Mouse (Mus musculus) layer of hippocampus, adult 8-10 months (tissue): ENCODE measurements around the gene Pdzd2. TPM values are rescaled to one million over a fixed set of nuclear protein-coding genes. Genes with fewer than 3 reads are reported as not detected.
A peak's percentile ranks its signal among the peaks of the same experiment; 100 is the strongest.

ENCODE experiments used
- DNase-seq, 2 experiments: peaks; one replicate each; pipeline ENCODE4 v3.0.0; 2022; ENCODE audit warnings: low spot score in 2 of 2
- total RNA-seq, 4 experiments: library from RNA; stranded (reverse); gene quantifications; 2 replicates each; pipeline ENCODE4 v1.2.4; 2022

Gene Pdzd2
- total RNA-seq, 4 experiments from 2014 or later: 45.8 to 56.3 (median 53.1) TPM

- DNase-seq: no peak
These were observed 303.8 kb downstream of the Pdzd2 start for GRCm38 (mm10) chr15:12435910-12436309.

- DNase-seq: no peak
These were observed 305.7 kb downstream of the Pdzd2 start for GRCm38 (mm10) chr15:12433893-12434599.

DNA sequence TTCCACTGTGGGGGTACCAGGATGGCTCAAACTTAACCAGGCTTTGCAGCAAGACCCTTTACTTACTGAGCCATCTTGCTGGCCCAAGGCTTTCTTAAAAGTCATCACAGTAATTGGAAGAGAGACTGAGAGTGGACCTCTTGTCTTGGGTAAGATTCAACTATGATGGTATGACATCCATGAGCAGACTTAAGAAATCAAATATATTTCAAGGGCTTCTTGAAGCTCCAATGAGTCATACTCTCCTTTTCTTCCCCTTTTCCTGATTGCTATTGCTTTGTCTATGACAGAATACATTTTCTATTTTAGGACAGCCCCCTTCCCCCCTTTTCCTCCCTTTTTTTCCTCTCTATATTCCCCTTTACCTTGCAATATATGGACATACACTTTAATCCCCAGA is 306.8 kb downstream of the Pdzd2 start:
- no peak for DNase-seq

- DNase-seq: no peak
These were observed 307.4 kb downstream of the Pdzd2 start for GRCm38 (mm10) chr15:12432320-12432719.

DNA sequence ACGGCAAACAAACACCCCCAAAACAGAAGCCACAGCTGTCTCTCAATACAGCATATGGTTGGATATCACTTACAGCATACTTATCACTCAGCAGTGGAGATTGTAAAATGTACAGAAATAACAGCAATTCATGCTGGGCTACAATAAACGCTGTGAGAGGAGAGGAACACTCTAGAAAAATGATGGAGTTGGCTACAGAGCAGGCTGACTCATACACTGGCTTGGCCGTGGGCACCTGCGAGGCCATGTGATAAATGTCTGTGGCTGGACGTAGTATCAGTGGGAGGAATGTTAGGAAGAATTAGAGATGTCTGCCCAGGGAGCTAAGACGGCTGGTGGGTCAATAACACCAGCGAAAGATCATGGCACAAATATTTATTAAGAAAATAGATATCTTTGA is 308.0 kb downstream of the Pdzd2 start:
- no peak for DNase-seq

- DNase-seq: no peak
These were observed 308.5 kb downstream of the Pdzd2 start for GRCm38 (mm10) chr15:12431188-12431587.

- no peak for DNase-seq
These were observed 309.1 kb downstream of the Pdzd2 start for GRCm38 (mm10) chr15:12430670-12431069.

DNA sequence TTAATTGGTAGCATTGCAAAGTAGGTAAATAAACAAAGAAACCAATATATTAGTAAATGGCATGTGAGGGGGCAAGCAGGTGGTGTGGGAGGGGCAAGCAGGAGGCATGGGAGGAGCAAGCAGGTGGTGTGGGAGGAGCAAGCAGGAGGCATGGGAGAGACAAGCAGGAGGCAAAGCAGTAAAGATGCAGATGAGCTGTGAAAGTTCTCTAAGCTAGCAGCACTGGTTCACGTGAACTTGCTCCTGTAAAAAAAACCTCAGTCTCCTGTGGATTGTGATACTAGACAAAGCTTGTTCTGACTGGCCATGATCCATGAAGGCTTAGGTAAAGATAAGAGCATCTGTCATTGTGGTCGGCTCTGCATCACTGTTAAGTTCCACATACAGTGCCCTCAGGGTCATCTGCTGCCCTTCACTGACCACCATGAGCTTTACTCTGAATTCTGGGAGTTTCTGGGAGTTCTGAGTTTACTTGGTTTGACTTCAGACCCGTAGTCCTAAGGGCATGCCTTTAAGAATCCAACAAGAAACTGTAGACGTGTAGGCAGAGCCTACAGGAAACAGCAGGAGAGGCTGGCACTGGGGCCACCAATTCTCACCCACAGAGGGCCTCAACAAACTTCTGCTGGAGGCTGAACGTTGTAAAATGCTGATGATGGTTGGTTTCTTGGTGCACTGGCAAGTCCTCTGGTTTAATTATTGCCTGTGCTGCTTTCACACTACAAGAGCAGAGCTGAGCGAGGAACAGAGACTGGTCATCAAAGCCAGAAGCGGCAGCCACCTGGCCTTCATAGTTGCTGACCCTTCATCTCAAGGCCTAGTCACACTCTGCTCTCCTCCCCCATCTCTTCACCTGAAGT is 309.9 kb downstream of the Pdzd2 start:
- no peak for DNase-seq

DNA sequence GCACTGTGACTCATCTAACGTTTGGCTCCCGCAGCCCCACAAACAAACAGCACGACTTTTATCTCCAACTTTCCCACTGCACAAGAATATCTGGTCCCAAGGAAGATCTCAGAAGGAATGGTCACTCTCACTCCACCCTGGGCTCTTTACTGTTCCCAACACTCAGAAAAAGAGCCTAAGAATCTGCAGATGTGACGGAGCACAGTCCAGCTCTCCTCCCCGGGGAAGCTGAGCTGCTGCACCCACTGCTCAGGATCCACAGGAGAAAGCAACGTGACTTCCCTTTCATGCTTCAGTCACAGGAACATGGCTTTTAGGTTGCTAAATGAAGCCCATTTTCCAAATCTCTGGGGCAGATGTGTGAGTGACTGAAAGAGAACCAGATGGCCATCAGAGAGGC is 311.9 kb downstream of the Pdzd2 start:
- no peak for DNase-seq

DNA sequence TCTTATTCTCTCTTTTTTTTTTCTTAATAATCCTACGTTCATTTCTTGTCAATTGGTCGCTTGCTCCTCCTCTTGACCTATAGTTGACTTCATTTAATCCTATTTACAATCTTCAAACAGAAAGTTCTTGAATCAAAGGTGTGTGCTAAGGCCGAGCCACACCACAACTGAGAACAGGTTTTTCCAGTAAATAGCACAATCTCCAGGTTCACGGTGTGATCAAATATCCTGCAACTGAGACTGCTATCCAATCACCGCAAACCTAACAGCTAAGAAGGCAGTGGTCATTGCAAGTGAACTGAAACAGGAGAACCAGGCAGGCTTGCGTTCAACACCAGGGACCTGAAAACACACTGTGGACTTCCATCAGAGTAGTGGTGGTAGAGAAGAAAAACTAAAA is 313.4 kb downstream of the Pdzd2 start:
- DNase-seq: no peak

DNA sequence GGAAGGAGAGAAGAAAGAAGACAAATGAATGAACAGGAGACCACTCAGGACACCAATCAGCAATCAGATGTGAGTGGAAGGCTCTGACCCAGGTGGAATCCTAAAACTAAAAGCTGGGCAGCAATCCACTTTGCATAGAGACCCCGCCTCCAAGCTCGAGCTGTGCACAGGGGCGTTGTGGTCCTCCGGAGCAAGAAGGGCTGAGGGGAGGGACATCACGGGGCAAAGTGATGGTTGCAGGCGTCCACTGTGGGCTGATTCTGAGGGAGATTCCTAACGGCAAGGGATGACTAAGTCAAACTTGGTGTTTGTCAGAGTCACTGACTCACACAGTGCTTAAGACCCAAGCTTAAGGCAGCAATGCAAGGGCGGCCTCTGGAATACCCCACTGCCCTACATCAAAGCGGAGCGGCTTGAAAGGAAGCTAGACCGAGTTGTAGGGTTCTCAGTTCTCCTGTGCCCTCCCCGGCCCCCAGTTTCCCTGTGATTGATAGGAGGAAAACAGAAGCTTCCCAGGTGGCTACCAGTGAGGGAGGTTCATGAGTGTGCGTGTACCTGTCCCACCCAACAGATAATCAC is 314.6 kb downstream of the Pdzd2 start:
- DNase-seq: no peak

GRCm38 (mm10) chr15:12424187-12424586 is 315.5 kb downstream of the Pdzd2 start:
- no peak for DNase-seq

- no peak for DNase-seq
These were observed 318.8 kb downstream of the Pdzd2 start for GRCm38 (mm10) chr15:12420915-12421314.

DNA sequence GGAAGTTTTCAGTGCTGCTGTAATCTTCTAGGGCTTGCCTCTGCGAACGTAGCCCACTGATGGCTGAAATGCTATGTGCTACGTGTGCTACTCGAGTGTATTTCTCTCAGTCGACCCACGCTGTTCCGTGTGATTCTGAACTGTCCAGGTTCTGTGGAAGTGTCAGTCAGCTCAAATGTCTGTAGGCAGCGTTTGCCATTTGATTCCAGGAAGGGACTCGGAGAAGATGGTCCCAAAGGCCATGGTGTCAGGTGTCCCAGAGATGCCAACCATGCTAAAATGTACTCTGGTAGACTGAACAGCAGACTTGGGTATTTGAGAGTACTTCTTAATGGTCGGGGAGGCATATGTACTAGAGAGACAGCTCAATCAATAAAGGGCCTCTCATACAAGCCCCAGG is 319.3 kb downstream of the Pdzd2 start:
- DNase-seq: no peak

DNA sequence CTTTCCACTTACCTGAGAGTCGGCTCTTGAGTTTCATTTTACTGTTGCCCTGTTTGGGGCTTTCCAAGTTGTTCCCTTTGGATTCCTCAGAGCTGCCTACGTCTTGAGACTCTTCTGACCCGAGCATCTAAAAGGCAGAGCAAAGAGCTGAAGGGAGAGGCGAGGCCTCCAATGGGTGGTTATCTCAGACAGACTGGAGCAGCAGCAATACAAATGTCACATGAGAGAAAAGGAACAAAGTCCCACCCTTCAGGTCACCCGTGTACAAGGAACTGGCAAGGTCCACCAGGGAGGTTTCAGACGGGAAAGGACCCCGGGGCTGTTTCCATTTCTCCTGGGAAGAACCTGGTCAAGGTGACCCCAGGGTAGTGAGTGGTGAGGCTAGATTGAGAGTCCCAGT is 320.3 kb downstream of the Pdzd2 start:
- no peak for DNase-seq

DNA sequence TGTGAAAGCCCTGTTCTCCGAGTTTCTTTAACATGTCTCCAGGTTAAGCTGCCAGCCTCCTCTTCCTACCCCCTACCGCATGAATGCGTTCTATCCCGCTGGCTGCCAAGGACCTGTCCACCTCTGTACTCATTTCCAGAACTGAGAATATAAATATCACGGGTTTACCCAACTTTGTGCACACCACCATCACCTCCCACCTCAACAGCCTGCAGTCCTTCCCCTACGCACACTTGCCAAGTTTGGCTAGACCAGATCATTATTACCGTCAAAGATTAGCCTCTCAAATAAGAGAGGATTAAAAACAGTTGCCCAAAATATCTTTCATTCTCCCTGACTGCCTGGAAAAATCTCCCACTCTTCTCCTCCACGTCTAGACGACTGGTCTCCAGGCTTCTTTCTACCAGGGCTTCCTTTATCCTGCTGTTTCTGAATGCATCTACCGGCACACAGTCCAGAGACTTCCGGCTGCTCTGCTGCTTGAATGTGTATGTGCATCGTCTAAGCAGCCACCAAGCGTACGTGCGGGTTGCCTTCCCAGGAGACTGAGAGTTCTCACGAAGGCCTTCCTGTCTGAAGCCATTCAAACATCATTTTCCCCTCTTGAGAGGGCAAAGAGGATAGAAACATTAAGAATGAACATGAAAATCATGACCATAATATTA is 324.1 kb downstream of the Pdzd2 start:
- DNase-seq: no peak

- DNase-seq: no peak
These were observed 325.0 kb downstream of the Pdzd2 start for GRCm38 (mm10) chr15:12414696-12415095.

GRCm38 (mm10) chr15:12408205-12408604 is 331.5 kb downstream of the Pdzd2 start:
- DNase-seq: peak in 1 of 2 experiments; percentile 37

- no peak for DNase-seq
These were observed 334.1 kb downstream of the Pdzd2 start for GRCm38 (mm10) chr15:12405592-12405991.

DNA sequence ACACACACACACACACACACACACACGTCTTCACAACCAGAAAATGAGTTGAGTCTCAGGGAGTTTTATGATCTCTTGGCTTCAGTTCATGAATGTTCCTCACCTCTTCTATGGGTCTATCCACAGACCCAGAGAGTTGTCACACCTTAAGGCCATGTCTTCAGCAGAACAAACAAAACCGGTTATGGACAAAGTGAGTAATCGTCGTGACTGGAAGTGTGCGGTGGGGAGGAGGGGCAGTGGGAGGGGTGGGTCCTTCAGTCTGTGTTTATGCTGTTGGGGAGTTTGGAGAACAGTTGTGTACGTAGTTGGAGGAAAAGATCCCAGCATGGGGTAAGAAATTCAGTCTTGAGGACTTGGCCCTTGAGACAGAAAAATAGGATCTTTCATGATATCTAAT is 342.7 kb downstream of the Pdzd2 start:
- no peak for DNase-seq

- no peak for DNase-seq
These were observed 345.0 kb downstream of the Pdzd2 start for GRCm38 (mm10) chr15:12394758-12395157.
